Mouse (Mus musculus): ENCODE results near the gene Gabrr2.
"Not testable (repeated sequence)": the region's sequence is repeated elsewhere in the genome, so short reads cannot be mapped to it uniquely, and the experiment has no call there.

Gabrr2 gene

GRCm38 (mm10) chr4:33070326-33070725, 7.5 kb downstream of the Gabrr2 start:
- no peak for DNase-seq (ENCODE audit: low spot score)

- no peak for DNase-seq (ENCODE audit: low spot score)
Measured at GRCm38 (mm10) chr4:33071337-33071736, 8.5 kb downstream of the Gabrr2 start.

DNA sequence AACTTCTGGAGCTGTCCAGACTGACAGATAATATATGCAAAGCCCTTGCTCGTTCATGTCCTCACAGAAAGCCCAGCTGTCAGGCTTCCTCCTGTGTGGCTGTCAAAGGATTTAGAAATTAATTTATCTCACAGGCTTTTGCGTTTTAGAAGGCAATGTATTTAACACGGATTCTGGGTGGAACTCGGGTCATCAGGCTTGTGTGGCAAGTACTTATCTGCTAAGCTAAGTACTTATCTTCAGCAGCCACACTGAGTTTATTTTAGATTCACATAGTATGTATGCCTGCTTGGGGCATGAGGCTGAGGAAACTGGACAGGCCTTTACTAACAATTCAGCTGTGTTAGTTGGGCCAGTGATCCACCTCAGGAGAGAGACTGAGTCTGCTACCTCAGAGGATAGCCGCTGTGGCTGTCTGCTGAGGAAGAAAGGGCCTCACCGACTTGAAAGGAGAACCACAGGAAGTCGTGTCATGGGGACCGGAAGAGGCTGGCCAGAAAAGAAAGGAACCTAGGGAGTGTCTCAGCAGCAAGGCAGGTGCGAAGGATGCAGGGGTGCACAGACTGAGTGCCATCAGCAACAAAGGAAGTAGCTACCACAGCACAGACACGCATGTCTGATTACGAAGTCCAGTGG, 9.8 kb downstream of the Gabrr2 start:
- no peak for DNase-seq (ENCODE audit: low spot score)

GRCm38 (mm10) chr4:33074406-33074805, 11.6 kb downstream of the Gabrr2 start:
- no peak for DNase-seq (ENCODE audit: low spot score)

DNA sequence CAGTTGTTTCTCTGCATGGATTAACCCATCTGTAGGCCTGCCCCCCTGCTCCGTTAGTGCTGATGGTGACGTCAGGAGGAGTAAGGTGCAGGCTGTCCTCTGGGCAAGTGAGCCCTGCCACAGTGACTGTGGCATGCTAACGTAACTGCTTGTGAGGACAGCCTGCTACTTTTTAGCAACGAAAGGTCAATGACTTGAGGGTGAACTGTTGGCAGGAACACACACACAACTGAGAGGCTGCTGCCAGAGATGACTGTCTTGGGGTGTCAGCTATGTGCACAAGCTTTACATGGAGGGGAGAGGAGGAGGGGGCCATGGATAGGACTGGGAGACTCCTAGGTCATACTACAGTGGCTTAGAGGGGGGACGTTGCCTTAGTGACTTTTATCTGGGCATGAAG, 12.1 kb downstream of the Gabrr2 start:
- DNase-seq (ENCODE audit: low spot score): no peak

DNA sequence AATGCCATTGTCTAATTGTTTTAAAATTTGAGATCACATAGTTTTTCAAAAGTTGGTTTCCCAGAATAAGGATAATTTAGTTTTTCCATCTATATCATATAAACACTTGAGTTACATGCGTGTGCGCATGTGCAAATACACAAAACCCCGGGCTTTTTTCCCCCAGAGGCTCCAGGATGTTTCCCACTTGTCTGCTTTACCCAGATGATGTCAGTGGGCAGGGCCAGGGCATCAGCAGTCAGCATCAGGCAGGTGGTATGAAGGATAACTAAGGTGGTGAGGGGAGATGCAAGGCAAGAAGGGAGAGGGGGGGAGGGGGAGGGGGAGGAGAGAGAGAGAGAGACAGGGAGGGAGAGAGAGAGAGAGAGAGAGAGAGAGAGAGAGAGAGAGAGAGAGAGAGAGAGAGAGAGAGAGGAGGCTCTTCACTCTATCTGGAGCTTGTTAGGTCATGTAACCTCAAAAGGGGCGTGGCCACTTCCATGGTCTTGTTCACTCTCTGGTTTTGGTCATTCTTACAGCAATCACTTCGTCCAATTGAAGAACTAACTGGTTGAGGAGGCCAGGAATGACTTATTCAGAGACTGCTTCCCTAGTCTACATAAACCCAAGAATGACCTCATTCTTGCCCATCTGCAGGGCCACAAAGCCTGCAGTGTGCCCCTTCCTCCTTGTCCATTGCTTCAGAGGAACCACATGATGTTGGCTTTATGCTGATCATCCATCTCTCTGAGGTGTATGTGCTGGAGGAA, 13.2 kb downstream of the Gabrr2 start:
- DNase-seq (ENCODE audit: low spot score): no peak

GRCm38 (mm10) chr4:33077161-33077560, 14.4 kb downstream of the Gabrr2 start:
- DNase-seq (ENCODE audit: low spot score): no peak

GRCm38 (mm10) chr4:33077724-33078123, 14.9 kb downstream of the Gabrr2 start:
- DNase-seq (ENCODE audit: low spot score): no peak

DNA sequence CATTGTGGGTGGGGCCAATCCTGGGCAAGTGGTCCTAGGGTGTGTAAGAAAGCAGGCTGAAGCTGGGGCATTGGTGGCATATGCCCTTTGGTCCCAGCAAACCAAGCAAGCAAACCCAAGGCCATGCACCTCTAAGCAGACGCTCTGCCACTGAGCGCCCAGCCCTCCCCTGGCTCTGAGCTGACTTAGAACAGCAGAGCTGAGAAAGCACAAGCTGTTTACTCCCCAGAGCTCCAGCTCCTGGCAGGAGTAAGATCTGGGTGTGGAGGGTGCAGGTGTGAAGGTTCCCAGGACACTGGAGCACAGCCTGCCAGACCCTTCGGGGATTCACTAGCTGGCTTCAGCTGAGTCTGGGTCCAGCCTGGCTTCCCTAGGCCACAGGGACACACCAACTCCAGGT, 15.7 kb downstream of the Gabrr2 start:
- no peak for DNase-seq (ENCODE audit: low spot score)

- no peak for DNase-seq (ENCODE audit: low spot score)
Measured at GRCm38 (mm10) chr4:33099118-33099694, 36.4 kb downstream of the Gabrr2 start.

GRCm38 (mm10) chr4:33109720-33110458, 47.1 kb downstream of the Gabrr2 start:
- no peak for DNase-seq (ENCODE audit: low spot score)

DNA sequence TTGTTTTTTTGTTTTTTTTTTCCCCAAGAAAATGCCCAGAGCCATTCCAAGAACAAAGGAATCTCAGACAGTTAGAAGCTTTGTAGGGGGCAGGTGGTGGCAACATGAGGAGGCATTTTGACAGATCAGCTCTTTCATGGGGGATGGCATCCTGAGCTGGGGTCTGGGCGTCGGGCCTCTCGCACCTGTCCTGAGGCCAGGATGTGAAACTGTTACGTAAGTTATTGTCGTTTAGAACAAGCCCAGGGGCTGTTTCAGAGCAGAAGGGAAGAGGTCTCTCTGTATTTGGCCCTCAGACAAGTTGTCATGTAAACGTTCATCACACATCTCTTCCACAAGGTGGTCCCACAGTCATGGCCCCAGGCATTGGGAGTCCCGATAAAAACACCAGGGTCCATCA, 48.0 kb downstream of the Gabrr2 start:
- DNase-seq (ENCODE audit: low spot score): no peak

DNA sequence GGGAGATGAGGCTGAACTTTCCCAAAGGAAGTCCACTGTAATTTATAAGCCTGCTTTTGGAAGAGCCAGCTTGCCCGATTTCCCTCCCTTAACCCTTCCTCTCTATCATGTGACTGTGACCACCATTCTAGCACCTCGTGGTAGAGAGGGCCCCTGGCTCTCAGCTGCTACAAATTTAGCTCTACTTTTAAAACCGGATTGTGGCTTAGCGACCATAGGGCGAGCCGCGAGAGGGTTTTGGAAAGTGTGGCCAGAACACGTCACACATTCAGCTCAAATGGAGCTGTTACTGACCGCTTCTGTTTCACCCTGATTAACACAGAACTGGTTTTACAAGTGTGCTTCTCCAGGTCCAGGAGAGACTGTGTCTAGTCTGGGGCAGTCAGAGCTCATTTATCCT, 48.6 kb downstream of the Gabrr2 start:
- no peak for DNase-seq (ENCODE audit: low spot score)

DNA sequence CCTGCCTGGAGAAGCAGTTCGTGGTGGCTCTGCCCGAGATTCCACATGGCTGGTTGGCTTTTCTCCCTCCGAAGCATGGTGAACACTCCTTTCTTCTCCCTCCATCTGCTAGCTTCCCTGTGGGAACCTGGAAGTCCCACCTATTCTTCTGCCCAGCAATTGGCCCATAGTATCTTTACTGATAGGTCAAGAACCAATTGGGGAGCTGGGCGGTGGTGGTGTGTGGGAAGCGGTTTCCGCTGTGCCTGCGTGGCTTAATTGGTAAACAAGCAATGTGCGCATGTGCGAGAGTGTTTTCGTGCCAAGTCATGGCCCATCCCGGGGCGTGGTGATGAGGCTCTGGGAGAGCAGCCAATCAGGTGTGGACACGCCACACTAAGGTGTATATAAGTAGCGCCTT, 50.1 kb downstream of the Gabrr2 start:
- not testable (repeated sequence) for DNase-seq (ENCODE audit: low spot score)

- DNase-seq (ENCODE audit: low spot score): peak; percentile 49
Measured at GRCm38 (mm10) chr4:33119118-33119517, 56.3 kb downstream of the Gabrr2 start.

GRCm38 (mm10) chr4:33124493-33124892, 61.7 kb downstream of the Gabrr2 start:
- no peak for DNase-seq (ENCODE audit: low spot score)

DNA sequence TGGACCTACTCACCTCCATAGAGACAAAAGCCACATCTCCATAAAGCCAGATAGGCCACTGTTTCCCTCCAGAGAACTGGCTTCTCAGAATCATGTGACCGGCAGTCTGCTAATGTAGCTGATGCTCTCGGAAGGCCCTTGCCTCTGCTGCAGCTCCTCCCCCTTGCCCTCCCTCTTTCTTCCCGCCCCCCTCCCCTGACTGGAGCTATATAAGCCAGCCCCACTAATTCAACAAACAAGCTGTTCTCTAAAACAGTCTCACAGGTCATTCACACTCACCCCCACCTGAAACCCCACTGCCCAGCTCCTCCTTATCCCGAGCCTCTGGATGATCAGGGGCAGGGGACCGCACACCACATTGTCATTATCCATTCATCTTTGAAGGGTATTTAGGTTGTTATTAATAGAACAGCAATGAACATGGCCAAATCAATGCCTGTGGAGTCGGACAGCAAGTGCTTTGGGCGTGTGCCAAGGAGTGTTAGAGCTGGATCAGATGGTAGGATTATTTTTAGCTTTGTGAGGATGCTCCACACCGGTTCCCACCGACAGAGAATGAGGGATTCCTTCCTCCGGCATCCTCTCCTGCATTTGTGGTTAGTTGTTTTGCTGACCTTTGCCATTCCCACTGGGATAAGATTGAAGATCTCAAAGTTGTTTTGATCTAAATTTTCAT, 62.7 kb downstream of the Gabrr2 start:
- DNase-seq (ENCODE audit: low spot score): no peak

- DNase-seq (ENCODE audit: low spot score): no peak
Measured at GRCm38 (mm10) chr4:33132221-33132620, 69.4 kb downstream of the Gabrr2 start, which contains the start of gene Gabrr1. TSS of gene Gabrr1 (plus strand) at chr4:33132521.
